Mouse (Mus musculus) spleen, postnatal 10 days (tissue): Measurements from ENCODE around the gene Crtc1.

Source experiments
- DNase-seq, 2 experiments: peaks; one replicate each; pipeline ENCODE4 v3.0.0; 2021 to 2022; ENCODE audit warnings: low spot score in 2 of 2

The Crtc1 gene

DNA sequence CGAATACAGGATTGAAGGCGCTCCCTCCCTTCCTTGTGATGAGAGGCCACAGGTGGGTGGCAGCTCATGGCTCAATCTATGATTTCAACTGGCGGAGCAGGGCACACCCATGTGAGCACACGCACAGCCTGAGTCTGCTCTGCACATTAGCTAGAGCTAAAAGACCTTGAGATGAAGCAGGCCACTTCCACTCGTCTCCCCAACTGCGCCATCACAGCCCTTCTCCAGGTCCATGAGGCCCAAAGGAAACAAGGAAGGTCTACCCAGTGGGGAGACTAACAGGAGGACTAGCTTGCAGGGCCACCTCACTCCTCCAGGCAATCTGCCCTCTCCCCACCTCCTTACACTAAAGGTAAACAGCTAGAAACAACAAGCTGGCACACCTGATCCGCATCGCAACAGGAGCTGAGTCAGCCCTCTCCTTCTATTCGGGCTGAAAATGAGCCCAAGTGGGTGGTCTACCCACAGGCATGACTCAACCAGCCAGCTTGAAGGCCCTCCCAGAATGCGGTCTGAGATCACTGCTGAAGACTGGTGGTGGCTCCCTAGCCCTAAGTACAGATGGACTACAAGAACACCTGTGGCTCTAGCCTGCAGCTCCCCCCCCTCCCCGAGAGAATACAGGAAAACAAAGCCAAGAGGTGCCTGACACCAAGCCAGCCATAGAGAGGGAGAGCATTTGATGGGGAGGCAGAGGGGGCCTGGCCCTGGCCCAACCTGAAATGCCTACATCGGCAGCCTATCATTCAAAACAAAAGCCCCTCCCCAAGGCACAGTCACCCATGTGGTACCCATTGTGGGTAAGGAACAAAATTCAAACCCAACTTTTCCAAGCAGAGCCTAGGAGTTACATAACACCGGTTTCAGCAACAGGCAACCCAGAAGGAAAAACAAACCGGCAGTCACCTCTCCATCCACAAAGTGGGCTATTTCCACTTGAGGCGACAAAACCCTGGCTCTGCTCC, 88.1 kb downstream of the Crtc1 start:
- DNase-seq = no peak

DNA sequence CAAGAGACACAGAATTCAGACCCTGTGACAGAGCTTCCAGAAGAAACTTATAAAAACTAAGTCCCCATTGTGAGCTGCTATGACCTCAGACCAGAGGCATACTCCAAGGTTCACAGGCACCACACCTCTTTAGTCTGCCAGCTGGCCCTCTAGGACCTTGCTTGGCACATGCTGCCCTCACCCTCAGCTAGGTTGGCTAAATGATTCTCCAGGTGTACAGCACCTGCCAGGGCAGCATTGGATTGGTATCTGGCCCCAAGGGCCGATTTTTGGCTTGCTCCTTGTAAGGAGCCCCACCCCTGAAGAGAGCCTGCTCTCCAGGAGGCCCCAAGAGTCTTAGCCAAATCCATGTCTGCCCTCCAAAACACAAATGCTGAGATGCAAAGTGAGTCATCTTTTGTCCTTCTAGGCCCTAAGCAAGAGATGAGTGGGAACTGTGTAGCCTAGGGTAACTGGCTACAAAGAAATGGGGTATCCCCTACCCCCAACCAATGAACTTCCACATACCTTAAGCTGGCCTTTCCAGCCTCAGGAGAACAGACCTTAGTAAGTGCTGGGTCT, 91.4 kb downstream of the Crtc1 start:
- DNase-seq = no peak

DNA sequence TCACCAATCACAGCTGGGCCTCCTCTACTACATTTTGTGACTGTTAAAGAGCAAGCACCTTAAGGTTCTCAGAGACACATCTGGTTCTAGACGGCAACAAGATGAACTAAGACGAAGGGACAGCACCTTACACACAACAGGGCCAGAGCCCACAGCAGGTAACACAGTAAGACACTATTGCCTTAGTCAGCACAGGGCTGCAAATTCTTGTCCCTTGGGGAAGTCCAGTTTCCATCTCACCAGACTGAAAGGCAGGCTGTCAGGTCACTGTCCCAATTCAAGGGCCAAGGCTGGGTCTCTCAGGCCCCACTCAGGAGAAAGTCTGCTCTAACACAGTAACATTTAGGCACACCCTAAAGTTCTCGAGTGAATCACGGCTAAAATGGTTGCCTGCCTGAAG, 91.9 kb downstream of the Crtc1 start:
- DNase-seq = no peak

DNA sequence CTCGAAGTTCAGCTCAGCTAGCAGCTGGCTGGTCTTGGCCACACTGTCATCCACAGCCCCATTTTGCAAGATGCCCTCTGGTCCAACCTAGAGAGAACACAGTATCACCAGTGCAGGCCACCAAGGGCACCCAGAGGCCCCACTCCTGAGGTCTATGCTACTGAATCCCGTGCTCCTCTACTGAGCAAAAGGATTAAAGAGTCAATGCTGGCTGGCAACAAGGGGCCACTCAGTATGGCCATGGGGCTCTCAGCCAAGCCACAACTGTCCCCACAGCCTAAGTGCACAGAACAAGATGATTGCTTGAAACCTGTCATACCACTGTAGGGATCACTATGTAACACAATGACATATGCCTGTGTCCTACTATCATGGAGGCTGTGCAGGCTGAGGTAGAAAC, 95.1 kb downstream of the Crtc1 start:
- no peak for DNase-seq

DNA sequence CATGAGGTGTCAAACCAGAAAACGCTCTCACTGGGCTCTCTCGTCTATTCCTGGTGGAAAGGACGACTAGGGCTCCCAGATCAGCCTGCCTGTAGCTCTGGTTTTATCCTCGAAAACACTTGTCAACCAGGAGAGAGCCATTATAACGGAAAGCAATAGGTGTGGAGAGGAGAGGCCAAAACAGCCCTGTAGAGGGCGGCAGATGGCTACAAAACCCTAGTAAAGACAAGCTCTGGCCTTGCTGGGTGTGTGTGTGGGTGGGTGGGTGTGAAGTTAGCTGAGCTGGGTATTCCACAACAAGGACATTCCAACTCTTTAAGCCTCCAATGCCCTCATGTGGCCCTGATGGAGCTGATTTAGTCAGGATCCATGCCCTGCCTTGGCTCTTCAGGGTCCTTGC, 95.7 kb downstream of the Crtc1 start:
- peak in 1 of 2 experiments; percentile 63 for DNase-seq

DNA sequence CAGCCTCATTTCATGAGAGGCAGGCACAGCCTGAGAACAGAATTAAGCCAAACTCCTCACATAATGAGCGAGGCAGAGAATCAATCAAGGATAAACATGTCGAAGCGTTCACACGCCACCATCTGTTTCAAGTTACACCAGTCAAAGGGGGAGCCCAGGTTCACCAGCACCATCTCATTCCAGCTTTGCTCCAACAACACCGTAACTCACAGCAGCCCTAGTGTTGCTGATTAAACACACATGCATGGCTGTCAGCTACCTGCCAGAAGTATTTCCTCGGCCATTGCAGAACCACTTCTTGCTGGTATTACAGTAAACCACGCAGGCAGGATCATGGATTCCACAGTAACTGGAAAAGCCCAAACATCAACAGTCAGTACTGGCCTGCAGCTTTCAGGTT, 96.3 kb downstream of the Crtc1 start:
- no peak for DNase-seq

DNA sequence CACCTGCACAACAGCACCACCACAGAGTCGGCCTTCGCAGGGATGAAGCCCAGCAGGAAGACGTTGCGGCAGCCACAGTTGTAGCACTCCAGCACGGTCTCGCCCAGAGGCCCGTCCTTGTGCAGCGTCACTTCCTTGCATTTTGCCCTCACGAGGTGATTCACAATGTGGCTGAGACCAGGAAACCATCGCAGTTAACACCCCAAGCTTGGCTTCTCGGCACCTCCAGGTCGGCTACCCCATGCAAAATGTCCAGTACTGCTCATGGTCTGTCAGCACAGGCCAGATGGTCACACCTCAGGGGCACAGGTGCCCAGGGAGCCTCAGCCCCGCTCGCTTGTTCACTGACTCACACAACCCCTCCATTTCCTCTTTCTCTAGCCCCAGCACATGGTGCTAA, 97.4 kb downstream of the Crtc1 start:
- no peak for DNase-seq

DNA sequence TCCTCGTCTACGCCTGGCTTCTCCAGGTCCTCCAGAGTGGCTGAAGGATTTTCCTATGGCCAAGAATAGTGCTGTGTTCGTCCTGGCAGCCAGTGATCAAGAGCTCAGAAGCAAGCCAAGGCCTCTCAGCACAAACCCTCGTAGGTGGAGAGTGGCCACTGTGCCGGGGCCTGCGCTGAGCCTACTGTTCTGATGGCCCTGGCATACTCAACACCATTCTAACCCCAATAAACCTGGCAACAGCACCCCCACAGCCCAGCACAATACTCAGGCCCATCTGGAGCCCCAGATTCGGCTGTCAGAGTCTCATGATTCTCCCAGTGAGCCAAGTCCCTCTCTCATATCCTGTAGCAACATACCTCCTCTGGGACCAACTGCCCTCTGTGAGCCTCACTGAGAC, 98.7 kb downstream of the Crtc1 start:
- no peak for DNase-seq

DNA sequence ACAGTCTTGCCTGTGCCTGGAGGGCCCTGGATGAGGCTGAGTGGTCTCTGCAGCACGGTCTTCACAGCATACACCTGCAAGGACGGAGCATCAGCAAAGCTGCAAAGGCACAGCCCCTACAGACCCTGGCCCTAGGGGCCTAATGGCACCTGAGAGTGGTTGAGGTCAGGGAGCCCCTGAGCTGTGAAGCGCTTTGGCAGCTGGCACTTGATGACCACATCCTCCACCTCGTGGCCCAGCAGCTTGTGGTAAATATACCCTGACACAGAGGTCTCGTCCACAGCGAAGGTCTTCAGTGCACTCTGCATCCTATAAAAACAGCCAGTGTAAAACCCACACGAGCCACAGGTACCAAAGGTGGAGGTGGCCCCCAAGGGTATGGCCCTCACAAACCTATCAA, 100.4 kb downstream of the Crtc1 start:
- no peak for DNase-seq

DNA sequence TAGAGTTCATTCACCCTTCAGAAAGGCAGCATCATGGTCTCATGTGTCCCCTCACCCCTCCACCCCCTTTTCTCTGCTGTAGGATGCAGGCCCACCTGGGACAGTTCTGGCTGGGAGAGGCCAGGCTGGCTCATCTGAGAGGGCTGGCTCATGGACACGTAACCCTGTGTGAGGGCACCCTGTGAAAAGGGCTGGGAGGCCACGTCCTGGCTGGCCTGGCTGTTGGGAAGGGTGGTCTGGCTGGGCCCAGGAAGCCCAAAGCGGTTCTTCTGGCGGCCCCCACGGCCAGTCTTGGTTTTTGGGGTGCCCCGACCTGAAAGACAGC, 106.5 kb downstream of the Crtc1 start:
- no peak for DNase-seq
